Mouse (Mus musculus) hindbrain, embryonic 16.5 days (tissue): ENCODE data around the gene U2af1l4. TPM values are rescaled to one million over a fixed set of nuclear protein-coding genes. Genes with fewer than 3 reads are reported as not detected.

Experiments
- ATAC-seq: fragments of 200-750 bp; cut with Nextera tagmentation; 2 replicates; pipeline ENCODE4 v1.8.0; 2017; ENCODE audit warnings: moderate TSS enrichment, moderate library complexity
- H3K27ac ChIP-seq: fragments of 300-500 bp; sonication (generic); 2 replicates; pipeline ENCODE4 v1.5.1; 2014; ENCODE audit warnings: low read depth, mild to moderate bottlenecking, control low read depth, low read length, moderate library complexity
- H3K27me3 ChIP-seq: fragments of 300-500 bp; sonication (generic); replicated peaks from 2 replicates; pipeline ENCODE4 v1.6.1; 2014; ENCODE audit warnings: low read length; ENCODE audit not compliant: control insufficient read depth, insufficient read depth
- H3K36me3 ChIP-seq: fragments of 300-500 bp; sonication (generic); 2 replicates; pipeline ENCODE4 v1.6.1; 2014; ENCODE audit warnings: mild to moderate bottlenecking, low read length, moderate library complexity, mixed read lengths; ENCODE audit not compliant: control insufficient read depth, insufficient read depth
- H3K4me1 ChIP-seq: fragments of 300-500 bp; sonication (generic); 2 replicates; pipeline ENCODE4 v1.6.1; 2014; ENCODE audit warnings: low read depth, low read length; ENCODE audit not compliant: control insufficient read depth, insufficient read depth
- H3K4me2 ChIP-seq: fragments of 300-500 bp; sonication (generic); 2 replicates; pipeline ENCODE4 v1.6.1; 2014; ENCODE audit warnings: mild to moderate bottlenecking, low read length, control low read depth, moderate library complexity
- H3K4me3 ChIP-seq: fragments of 300-500 bp; sonication (generic); 2 replicates; pipeline ENCODE4 v1.5.1; 2014; ENCODE audit warnings: mild to moderate bottlenecking, low read length, control low read depth, moderate library complexity
- H3K9ac ChIP-seq: fragments of 300-500 bp; sonication (generic); 2 replicates; pipeline ENCODE4 v1.6.1; 2014; ENCODE audit warnings: low read depth, mild to moderate bottlenecking, control low read depth, low read length, moderate library complexity
- H3K9me3 ChIP-seq: fragments of 300-500 bp; sonication (generic); 2 replicates; pipeline ENCODE4 v1.6.1; 2014; ENCODE audit warnings: mild to moderate bottlenecking, low read length, moderate library complexity; ENCODE audit not compliant: control insufficient read depth
- WGBS: fragments of 180-500 bp; shearing (Covaris S2); extraction: QIAGEN DNeasy Blood & Tissue Kit; methylation state at CpG from one replicate; pipeline ENCODE4 v1.1.7; 2014; 5-methylcytosine and 5-hydroxymethylcytosine counted together
- polyA plus RNA-seq: library from polyadenylated mRNA; unstranded; fragments of >200 nt; fragmentation: Nextera tagmentation; extraction: Ambion mirVana; gene quantifications from 2 replicates; pipeline ENCODE4 v1.2.1, GENCODE M21; 2015

The U2af1l4 gene
- polyA plus RNA-seq, 1 experiment from 2014 or later: 96.9 TPM

GRCm38 (mm10) chr7:30551445-30552101, 11.5 kb upstream of the U2af1l4 start:
- H3K4me3 ChIP-seq: peak overlapping the region; percentile 55
- H3K36me3 ChIP-seq: peaks cover 16% of the 10 kb centered on the region
- 3% methylated on average over 10 of the region's 10 CpGs for WGBS
- H3K4me2 ChIP-seq: peak overlapping the region; percentile 91
- ATAC-seq: peak; percentile 63
- H3K27me3 ChIP-seq: no peaks in the 10 kb centered on the region
- H3K9me3 ChIP-seq: no peaks in the 10 kb centered on the region
- peaks cover 14% of the 10 kb centered on the region for H3K4me1 ChIP-seq
- H3K9ac ChIP-seq: peak overlapping the region; percentile 62
- H3K27ac ChIP-seq: peak overlapping the region; percentile 89

- peak within 1 kb of the TSS; percentile 91 for H3K4me2 ChIP-seq
- no peaks in the 10 kb centered on the region for H3K9me3 ChIP-seq
- H3K9ac ChIP-seq: peak within 1 kb of the TSS; percentile 65
- H3K4me3 ChIP-seq: peak within 1 kb of the TSS; percentile 55
- H3K27me3 ChIP-seq: no peaks in the 10 kb centered on the region
- H3K36me3 ChIP-seq: peaks cover 23% of the 10 kb centered on the region
- H3K4me1 ChIP-seq: peaks cover 14% of the 10 kb centered on the region
- ATAC-seq: peak; percentile 96
- WGBS: under 1% methylated on average over 44 of the region's 44 CpGs
- peak within 1 kb of the TSS; percentile 89 for H3K27ac ChIP-seq
These were observed 10.7 kb upstream of the U2af1l4 start, which contains the start of the genes Hspb6 and Proser3 for GRCm38 (mm10) chr7:30552102-30553020. Hspb6 (plus strand) TSS chr7:30552178. Proser3 (minus strand) TSS chr7:30552299.

- H3K9me3 ChIP-seq: no peaks in the 10 kb centered on the region
- ATAC-seq: no peak
- peaks cover 23% of the 10 kb centered on the region for H3K36me3 ChIP-seq
- peaks cover 15% of the 10 kb centered on the region for H3K4me1 ChIP-seq
- peak overlapping the region; percentile 65 for H3K9ac ChIP-seq
- peak overlapping the region; percentile 55 for H3K4me3 ChIP-seq
- peak overlapping the region; percentile 91 for H3K4me2 ChIP-seq
- no peaks in the 10 kb centered on the region for H3K27me3 ChIP-seq
- peak overlapping the region; percentile 81 for H3K27ac ChIP-seq
- 5% methylated on average over 23 of the region's 23 CpGs for WGBS
These were observed 10.0 kb upstream of the U2af1l4 start for GRCm38 (mm10) chr7:30553021-30553589.

GRCm38 (mm10) chr7:30553810-30554584, 9.1 kb upstream of the U2af1l4 start:
- peak overlapping the region; percentile 65 for H3K9ac ChIP-seq
- H3K4me3 ChIP-seq: peak overlapping the region; percentile 55; the same call in 1 of the 2 replicates

GRCm38 (mm10) chr7:30556894-30557536, 6.1 kb upstream of the U2af1l4 start:
- H3K9me3 ChIP-seq: no peaks in the 10 kb centered on the region
- H3K9ac ChIP-seq: no peak overlapping the region
- no peak overlapping the region for H3K27ac ChIP-seq
- no peak overlapping the region for H3K4me3 ChIP-seq
- peaks cover 23% of the 10 kb centered on the region for H3K36me3 ChIP-seq
- no peak overlapping the region for H3K4me2 ChIP-seq
- no peak for ATAC-seq
- H3K4me1 ChIP-seq: peaks cover 31% of the 10 kb centered on the region
- no peaks in the 10 kb centered on the region for H3K27me3 ChIP-seq
- WGBS: 94% methylated on average over 18 of the region's 18 CpGs

More at GRCm38 (mm10) chr7:30553810-30554584, 9.1 kb upstream of the U2af1l4 start:
- Histone ChIP-seq H3K4me1 (peaks cover 24% of the 10 kb centered on the region), H3K27me3 (no peaks in the 10 kb centered on the region), H3K27ac (no peak overlapping the region), H3K4me2 (peak overlapping the region; percentile 91), H3K36me3 (peaks cover 23% of the 10 kb centered on the region), H3K9me3 (no peaks in the 10 kb centered on the region)
- ATAC-seq: no peak
- 88% methylated on average over 20 of the region's 22 CpGs for WGBS

GRCm38 (mm10) chr7:30557901-30558514, 5.1 kb upstream of the U2af1l4 start:
- H3K27ac ChIP-seq: no peak overlapping the region
- ATAC-seq: no peak
- peaks cover 26% of the 10 kb centered on the region for H3K4me1 ChIP-seq
- H3K4me3 ChIP-seq: no peak overlapping the region; the same call in 1 of the 2 replicates
- H3K27me3 ChIP-seq: no peaks in the 10 kb centered on the region
- no peaks in the 10 kb centered on the region for H3K9me3 ChIP-seq
- H3K4me2 ChIP-seq: peak overlapping the region; percentile 99
- H3K9ac ChIP-seq: no peak overlapping the region
- 89% methylated on average over 13 of the region's 13 CpGs for WGBS
- H3K36me3 ChIP-seq: peaks cover 23% of the 10 kb centered on the region

GRCm38 (mm10) chr7:30558656-30559442, 4.3 kb upstream of the U2af1l4 start:
- Histone ChIP-seq H3K27me3 (no peaks in the 10 kb centered on the region), H3K4me1 (peaks cover 20% of the 10 kb centered on the region), H3K4me3 (peak overlapping the region; percentile 62), H3K27ac (peak overlapping the region; percentile 64), H3K9me3 (no peaks in the 10 kb centered on the region), H3K36me3 (peaks cover 23% of the 10 kb centered on the region), H3K4me2 (peak overlapping the region; percentile 99), H3K9ac (peak overlapping the region; percentile 74)
- peak; percentile 0; the same call in 1 of the 2 replicates for ATAC-seq
- WGBS: 16% methylated on average over 12 of the region's 12 CpGs
